Mouse (Mus musculus): ENCODE measurements at regions not wholly inside any gene's neighbourhood (a gene's known extent, or its start where the extent isn't known, plus 50 kb on each side); places are given as distances from the start of the nearest gene placed in this dataset.

DNA sequence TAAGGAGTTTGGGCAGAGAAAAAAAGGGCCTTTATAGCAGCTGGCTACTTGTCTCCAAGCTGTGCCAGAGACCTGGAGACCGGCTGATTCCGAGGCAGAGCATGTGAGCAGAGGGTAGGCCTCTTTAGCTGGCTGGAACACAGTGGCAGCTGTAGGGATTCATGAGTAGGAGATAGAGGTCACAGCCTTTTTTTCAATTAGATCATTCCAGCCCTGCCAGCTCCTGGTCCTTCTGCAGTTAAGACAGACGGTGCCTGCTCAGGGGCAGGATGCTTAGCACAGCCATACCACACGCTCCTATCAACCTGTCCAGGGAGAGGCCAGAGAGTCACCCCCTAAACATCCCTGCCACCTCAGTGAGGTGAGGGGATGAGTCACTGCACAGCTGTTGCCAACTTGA, 302.1 kb downstream of the Galc start:
- WGBS, result 62% methylated on average over 4 of the region's 4 CpGs
- DNase-seq (no peak), ATAC-seq (no peak)

DNA sequence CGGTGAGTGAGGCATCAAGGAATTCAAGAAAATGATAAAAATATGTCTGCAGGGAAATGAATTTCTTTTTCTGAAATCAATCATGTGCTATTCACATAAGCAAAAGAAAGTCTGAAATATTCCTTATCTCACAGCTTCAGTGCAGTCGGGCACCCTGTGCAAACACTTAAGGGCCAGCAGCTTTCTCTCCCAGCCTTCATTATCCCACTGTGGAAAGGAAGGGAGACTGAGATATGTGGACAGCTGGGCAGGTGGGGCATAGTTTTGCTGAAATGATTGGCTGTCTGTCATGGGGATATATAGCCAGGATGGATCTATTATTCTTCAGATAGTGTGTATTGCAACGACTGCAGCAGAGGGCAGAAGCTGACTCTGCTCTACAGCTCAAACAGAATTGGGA, 305.9 kb downstream of the Galc start:
- no peak overlapping the region for H3K27ac ChIP-seq (ENCODE audit: low read depth, low read length)
- WGBS, result 81% methylated on average over 3 of the region's 3 CpGs
- H3K9ac ChIP-seq, result no peak overlapping the region
- DNase-seq, result no peak
- H3K4me3 ChIP-seq (ENCODE audit: low read depth, low read length), result no peak overlapping the region
- H3K9me3 ChIP-seq (ENCODE audit: low read length), result no peaks in the 10 kb centered on the region
- no peak for TF ChIP-seq CTCF (IDR thresholded peaks at IDR 0.05; ENCODE audit: low read depth)
- H3K27me3 ChIP-seq (ENCODE audit: insufficient read depth, low read length), result no peaks in the 10 kb centered on the region
- no peak overlapping the region for H3K4me2 ChIP-seq (ENCODE audit: low read depth)
- H3K36me3 ChIP-seq (ENCODE audit: insufficient read depth), result no peaks in the 10 kb centered on the region
- ATAC-seq, result no peak
- H3K4me1 ChIP-seq (ENCODE audit: insufficient read depth), result no peaks in the 10 kb centered on the region

More for the DNA sequence above, 302.1 kb downstream of the Galc start:
- TF ChIP-seq CTCF (IDR thresholded peaks at IDR 0.05; ENCODE audit: low read depth), result no peak
- H3K4me1 ChIP-seq (ENCODE audit: insufficient read depth), result no peaks in the 10 kb centered on the region
- no peak overlapping the region for H3K4me3 ChIP-seq (ENCODE audit: low read depth, low read length)
- no peaks in the 10 kb centered on the region for H3K27me3 ChIP-seq (ENCODE audit: insufficient read depth, low read length)
- no peak overlapping the region for H3K4me2 ChIP-seq (ENCODE audit: low read depth)
- no peaks in the 10 kb centered on the region for H3K9me3 ChIP-seq (ENCODE audit: low read length)
- H3K9ac ChIP-seq, result no peak overlapping the region
- no peak overlapping the region for H3K27ac ChIP-seq (ENCODE audit: low read depth, low read length)
- no peaks in the 10 kb centered on the region for H3K36me3 ChIP-seq (ENCODE audit: insufficient read depth)

DNA sequence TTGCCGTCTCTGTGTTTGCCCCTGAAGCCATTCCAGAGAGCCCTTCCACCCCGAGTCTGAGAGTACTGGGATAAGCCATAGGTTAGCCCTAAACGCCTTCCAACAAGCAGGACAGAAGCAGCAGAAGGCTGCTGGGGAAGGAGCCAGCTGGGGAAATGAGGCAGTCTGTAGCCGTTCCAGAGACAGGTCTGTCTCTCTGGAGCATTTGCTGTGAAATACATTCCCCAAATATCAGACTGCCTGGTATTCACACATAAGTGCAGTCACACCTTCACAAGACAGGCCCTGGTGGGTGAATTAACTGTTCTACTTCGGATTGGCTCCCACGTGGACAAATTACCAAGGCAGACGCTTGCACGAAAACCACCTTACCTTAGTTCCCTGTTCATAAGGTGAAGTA, 307.1 kb downstream of the Galc start:
- WGBS, result 72% methylated on average over 8 of the region's 8 CpGs
- Histone ChIP-seq H3K4me2 (ENCODE audit: low read depth) (no peak overlapping the region), H3K9ac (no peak overlapping the region), H3K27me3 (ENCODE audit: insufficient read depth, low read length) (no peaks in the 10 kb centered on the region), H3K9me3 (ENCODE audit: low read length) (no peaks in the 10 kb centered on the region), H3K36me3 (ENCODE audit: insufficient read depth) (no peaks in the 10 kb centered on the region), H3K27ac (ENCODE audit: low read depth, low read length) (no peak overlapping the region), H3K4me3 (ENCODE audit: low read depth, low read length) (no peak overlapping the region), H3K4me1 (ENCODE audit: insufficient read depth) (no peaks in the 10 kb centered on the region)
- TF ChIP-seq CTCF (IDR thresholded peaks at IDR 0.05; ENCODE audit: low read depth), result no peak
- no peak for DNase-seq
- peak; percentile 16; the same call in 1 of the 2 replicates for ATAC-seq

DNA sequence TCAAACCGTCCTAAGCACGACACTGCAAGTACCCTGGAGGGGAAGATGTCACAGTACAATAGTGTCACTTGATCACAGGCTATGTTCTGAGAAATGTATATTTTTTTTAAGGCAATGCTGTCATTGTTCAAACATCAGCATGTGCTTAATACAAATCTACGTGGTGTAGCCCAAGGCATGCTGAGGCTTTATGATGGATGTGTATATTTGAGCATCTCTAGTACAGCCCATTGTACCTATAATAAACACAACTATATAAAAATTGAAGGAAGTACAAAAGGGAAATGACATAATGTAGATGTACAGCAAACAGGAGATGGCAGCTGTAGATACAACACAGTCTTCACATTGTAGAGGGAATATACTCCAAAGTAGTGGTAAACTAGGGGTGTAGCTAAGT, 309.2 kb downstream of the Galc start:
- Histone ChIP-seq H3K4me2 (ENCODE audit: low read depth) (no peak overlapping the region), H3K9me3 (ENCODE audit: low read length) (no peaks in the 10 kb centered on the region), H3K9ac (no peak overlapping the region), H3K4me3 (ENCODE audit: low read depth, low read length) (no peak overlapping the region), H3K4me1 (ENCODE audit: insufficient read depth) (no peaks in the 10 kb centered on the region), H3K36me3 (ENCODE audit: insufficient read depth) (no peaks in the 10 kb centered on the region), H3K27me3 (ENCODE audit: insufficient read depth, low read length) (no peaks in the 10 kb centered on the region), H3K27ac (ENCODE audit: low read depth, low read length) (no peak overlapping the region)
- TF ChIP-seq CTCF (IDR thresholded peaks at IDR 0.05; ENCODE audit: low read depth), result no peak
- no peak for DNase-seq
- ATAC-seq, result no peak
- 85% methylated on average over 3 of the region's 3 CpGs for WGBS

DNA sequence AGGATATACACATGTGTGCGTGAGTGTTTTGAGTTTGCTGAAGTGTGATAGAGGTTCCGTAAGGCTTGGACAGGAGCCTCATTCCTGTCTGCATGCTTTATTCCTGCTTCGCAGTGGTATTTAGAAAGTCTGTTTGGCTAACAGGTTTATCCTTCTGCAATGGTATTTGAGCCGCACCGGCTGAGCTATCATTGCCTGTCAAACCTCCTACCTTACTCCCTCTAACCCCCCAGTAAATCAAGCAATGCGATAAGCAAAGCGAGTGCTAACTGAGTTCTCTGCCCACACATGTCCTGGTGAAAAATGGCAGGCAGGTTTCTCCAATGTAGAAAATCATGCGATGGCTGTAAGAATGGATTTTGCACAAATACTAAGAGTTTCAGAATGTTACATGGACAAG, 311.8 kb downstream of the Galc start:
- Histone ChIP-seq H3K4me2 (ENCODE audit: low read depth) (no peak overlapping the region), H3K36me3 (ENCODE audit: insufficient read depth) (no peaks in the 10 kb centered on the region), H3K27me3 (ENCODE audit: insufficient read depth, low read length) (no peaks in the 10 kb centered on the region), H3K4me1 (ENCODE audit: insufficient read depth) (no peaks in the 10 kb centered on the region), H3K9me3 (ENCODE audit: low read length) (no peaks in the 10 kb centered on the region), H3K4me3 (ENCODE audit: low read depth, low read length) (no peak overlapping the region), H3K27ac (ENCODE audit: low read depth, low read length) (no peak overlapping the region), H3K9ac (no peak overlapping the region)
- DNase-seq (no peak), ATAC-seq (no peak)
- WGBS, result 92% methylated on average over 8 of the region's 8 CpGs
- no peak for TF ChIP-seq CTCF (IDR thresholded peaks at IDR 0.05; ENCODE audit: low read depth)

DNA sequence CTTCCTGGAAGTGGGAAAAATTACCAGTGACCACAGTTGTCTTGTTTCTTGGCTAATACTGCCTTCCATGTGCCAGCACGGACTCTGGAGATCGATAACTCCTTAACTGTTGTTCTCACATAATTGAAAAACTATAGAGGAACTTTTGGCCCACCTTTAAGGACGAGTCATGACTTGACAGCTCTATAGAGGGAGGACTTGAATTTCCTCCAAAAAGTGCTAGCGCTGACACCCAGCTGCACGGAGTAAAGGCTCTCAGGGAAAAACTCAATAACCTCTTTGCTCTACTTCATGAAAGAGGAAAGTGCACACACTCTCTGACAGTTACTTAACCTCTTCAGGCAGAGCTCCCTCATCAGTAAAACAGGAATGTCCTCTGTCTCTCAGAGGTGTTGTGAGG, 320.9 kb downstream of the Galc start:
- 53% methylated on average over 5 of the region's 5 CpGs for WGBS
- Histone ChIP-seq H3K27ac (ENCODE audit: low read depth, low read length) (no peak overlapping the region), H3K4me3 (ENCODE audit: low read depth, low read length) (no peak overlapping the region), H3K36me3 (ENCODE audit: insufficient read depth) (no peaks in the 10 kb centered on the region), H3K4me1 (ENCODE audit: insufficient read depth) (no peaks in the 10 kb centered on the region), H3K27me3 (ENCODE audit: insufficient read depth, low read length) (no peaks in the 10 kb centered on the region), H3K4me2 (ENCODE audit: low read depth) (no peak overlapping the region), H3K9ac (no peak overlapping the region), H3K9me3 (ENCODE audit: low read length) (no peaks in the 10 kb centered on the region)
- no peak for TF ChIP-seq CTCF (IDR thresholded peaks at IDR 0.05; ENCODE audit: low read depth)
- ATAC-seq, result no peak
- DNase-seq, result no peak

DNA sequence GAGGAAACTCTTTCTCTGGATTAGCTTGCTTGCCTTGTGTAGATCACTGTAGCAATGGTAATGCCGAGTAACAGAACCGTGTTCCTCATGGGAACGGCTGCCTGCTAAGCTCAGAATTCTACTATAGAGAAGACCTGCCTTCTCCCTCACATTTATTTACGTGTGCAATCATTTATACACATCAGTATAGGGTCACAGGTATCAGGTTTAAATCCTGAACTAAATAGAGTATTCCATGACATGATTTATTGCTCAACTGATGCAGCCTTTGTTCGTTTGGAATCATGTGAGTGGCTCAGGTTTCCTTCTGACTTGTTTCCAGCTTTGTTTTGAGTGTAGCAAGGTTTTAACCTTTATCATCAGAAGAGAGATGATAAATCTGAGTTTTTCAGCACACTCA, 329.4 kb downstream of the Galc start:
- 90% methylated on average over 5 of the region's 5 CpGs for WGBS

DNA sequence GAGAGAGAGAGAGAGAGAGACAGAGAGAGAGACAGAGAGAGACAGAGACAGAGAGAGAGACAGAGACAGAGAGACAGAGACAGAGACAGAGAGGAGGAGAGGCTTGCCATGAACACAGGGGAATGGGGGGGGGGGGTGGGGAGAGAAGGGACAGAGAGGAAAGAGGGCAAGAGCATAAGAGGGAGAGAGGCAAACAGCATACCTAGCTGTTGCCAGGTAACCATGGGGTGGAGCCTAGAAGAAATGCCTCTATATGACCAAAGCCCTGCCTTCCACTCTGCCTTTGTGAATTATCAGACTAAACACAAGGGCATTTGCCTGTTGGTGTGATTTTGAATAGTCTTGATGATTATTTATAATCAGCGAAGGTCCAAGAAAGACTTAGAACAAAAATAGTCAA, 332.2 kb downstream of the Galc start:
- TF ChIP-seq CTCF (IDR thresholded peaks at IDR 0.05; ENCODE audit: low read depth), result no peak
- no peak for ATAC-seq
- WGBS, result 63% methylated on average over 1 of the region's 1 CpGs

More for the DNA sequence above, 329.4 kb downstream of the Galc start:
- Histone ChIP-seq H3K4me1 (ENCODE audit: insufficient read depth) (no peaks in the 10 kb centered on the region), H3K9ac (no peak overlapping the region), H3K36me3 (ENCODE audit: insufficient read depth) (no peaks in the 10 kb centered on the region), H3K4me3 (ENCODE audit: low read depth, low read length) (no peak overlapping the region), H3K4me2 (ENCODE audit: low read depth) (no peak overlapping the region), H3K9me3 (ENCODE audit: low read length) (no peaks in the 10 kb centered on the region), H3K27ac (ENCODE audit: low read depth, low read length) (no peak overlapping the region), H3K27me3 (ENCODE audit: insufficient read depth, low read length) (no peaks in the 10 kb centered on the region)
- ATAC-seq (no peak), DNase-seq (no peak)
- no peak for TF ChIP-seq CTCF (IDR thresholded peaks at IDR 0.05; ENCODE audit: low read depth)

More for the DNA sequence above, 332.2 kb downstream of the Galc start:
- Histone ChIP-seq H3K4me2 (ENCODE audit: low read depth) (no peak overlapping the region), H3K9me3 (ENCODE audit: low read length) (no peaks in the 10 kb centered on the region), H3K4me3 (ENCODE audit: low read depth, low read length) (no peak overlapping the region), H3K27ac (ENCODE audit: low read depth, low read length) (no peak overlapping the region), H3K4me1 (ENCODE audit: insufficient read depth) (no peaks in the 10 kb centered on the region), H3K9ac (no peak overlapping the region), H3K27me3 (ENCODE audit: insufficient read depth, low read length) (no peaks in the 10 kb centered on the region), H3K36me3 (ENCODE audit: insufficient read depth) (no peaks in the 10 kb centered on the region)
- DNase-seq, result no peak

Data from forebrain, postnatal 0 days (tissue).